Mouse (Mus musculus): ENCODE data around the gene Maml3. TPM values are rescaled to one million over a fixed set of nuclear protein-coding genes. Genes with fewer than 3 reads are reported as not detected.
A peak's percentile ranks its signal among the peaks of the same experiment; 100 is the strongest.

Maml3 gene
- total RNA-seq, 2 experiments from 2014 or later: 10.3 to 10.9 TPM

DNA sequence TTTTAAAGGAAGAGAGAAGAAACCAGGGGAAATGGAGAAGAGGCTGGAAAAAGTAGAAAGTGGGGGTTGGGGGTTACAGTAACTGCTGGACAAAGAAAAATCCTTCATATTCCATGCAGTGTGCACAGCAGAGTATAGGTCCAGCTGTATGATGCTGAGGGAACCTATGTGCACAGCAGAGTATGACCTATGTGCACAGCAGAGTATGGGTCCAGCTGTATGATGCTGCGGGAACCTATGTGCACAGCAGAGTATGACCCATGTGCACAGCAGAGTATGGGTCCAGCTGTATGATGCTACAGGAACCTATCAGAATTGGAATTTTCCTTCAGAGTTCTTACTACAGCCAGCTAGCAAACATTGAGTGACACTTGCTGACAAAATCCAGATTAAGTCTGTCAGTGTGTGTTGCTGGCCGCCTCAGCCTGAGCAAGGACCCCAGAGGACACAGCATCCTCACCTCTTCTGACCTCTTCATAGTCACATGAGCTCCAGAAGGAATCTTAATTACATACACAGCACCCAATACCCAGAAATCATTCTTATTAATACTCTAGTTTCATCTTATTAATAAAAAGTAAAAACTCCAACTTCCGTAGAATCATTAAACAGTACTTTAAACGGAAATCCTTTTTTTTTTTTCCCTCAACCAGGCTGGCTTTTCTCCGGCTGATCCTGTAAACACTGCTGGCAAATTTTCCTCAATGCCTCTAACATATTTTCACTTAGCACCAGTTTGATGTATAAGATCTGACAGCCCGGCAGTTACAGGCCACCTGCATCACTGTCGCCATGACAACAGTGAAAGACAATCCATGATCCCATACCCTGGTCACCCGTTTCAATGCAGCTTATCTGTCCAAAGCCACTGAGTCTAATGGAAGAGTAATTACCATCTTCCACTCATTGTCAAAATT is 43.1 kb downstream of the Maml3 start:
- no peak for TF ChIP-seq CTCF (IDR thresholded peaks at IDR 0.05)
- DNase-seq (ENCODE audit: extremely low spot score in 1 of 2, low spot score in 2 of 2): no peak
- no peak overlapping the region for H3K4me3 ChIP-seq
- intact Hi-C loops (cut with DNase I): no loop called here
- no peak overlapping the region for H3K27ac ChIP-seq

GRCm38 (mm10) chr3:52060886-52061285 is 44.0 kb downstream of the Maml3 start:
- no peak overlapping the region for H3K4me3 ChIP-seq
- H3K27ac ChIP-seq: no peak overlapping the region
- intact Hi-C loops (cut with DNase I): no loop called here
- TF ChIP-seq CTCF (IDR thresholded peaks at IDR 0.05): no peak
- DNase-seq (ENCODE audit: extremely low spot score in 1 of 2, low spot score in 2 of 2): no peak

- no peak for DNase-seq (ENCODE audit: extremely low spot score in 1 of 2, low spot score in 2 of 2)
- H3K4me3 ChIP-seq: no peak overlapping the region
- TF ChIP-seq CTCF (IDR thresholded peaks at IDR 0.05): no peak
- no peak overlapping the region for H3K27ac ChIP-seq
- intact Hi-C loops (cut with DNase I): no loop called here
Measured at GRCm38 (mm10) chr3:52051801-52052200, 53.1 kb downstream of the Maml3 start.

GRCm38 (mm10) chr3:52048082-52048481 is 56.8 kb downstream of the Maml3 start:
- intact Hi-C loops (cut with DNase I): no loop called here
- no peak for DNase-seq (ENCODE audit: extremely low spot score in 1 of 2, low spot score in 2 of 2)

DNA sequence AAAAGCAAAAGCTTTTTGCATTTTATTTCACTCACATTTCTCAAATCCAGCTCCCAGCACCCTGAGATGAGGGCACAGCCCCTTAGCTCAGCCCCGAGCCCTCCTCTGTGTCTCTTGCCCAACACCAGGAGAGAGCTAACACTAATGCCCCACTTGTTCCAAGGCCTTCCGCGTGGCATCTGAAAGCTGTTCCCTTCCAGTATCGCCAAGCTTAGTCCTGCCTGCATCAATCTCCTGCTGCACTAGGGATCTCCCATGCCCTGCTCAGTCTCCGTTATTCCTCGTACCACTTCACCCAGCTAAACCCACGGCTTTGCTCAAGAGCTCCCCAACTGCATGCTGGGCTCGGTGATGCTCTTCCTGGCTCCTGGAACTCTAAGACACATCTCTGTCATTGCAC is 57.3 kb downstream of the Maml3 start:
- intact Hi-C loops (cut with DNase I): loop anchor here (2.0 kb wide), 1 partner anchor 149 kb away; no protein-coding TSS in a partner anchor
- Histone ChIP-seq H3K4me3 (no peak overlapping the region), H3K27ac (peak overlapping the region; percentile 94)
- DNase-seq (ENCODE audit: extremely low spot score in 1 of 2, low spot score in 2 of 2): no peak
- no peak for TF ChIP-seq CTCF (IDR thresholded peaks at IDR 0.05)

More at GRCm38 (mm10) chr3:52048082-52048481, 56.8 kb downstream of the Maml3 start:
- H3K27ac ChIP-seq: peak overlapping the region; percentile 94
- no peak for TF ChIP-seq CTCF (IDR thresholded peaks at IDR 0.05)
- H3K4me3 ChIP-seq: no peak overlapping the region

GRCm38 (mm10) chr3:52046895-52047372 is 57.9 kb downstream of the Maml3 start:
- intact Hi-C loops (cut with DNase I): loop anchor here (1.0 to 2.0 kb wide), 3 partner anchors 17 to 150 kb away; no protein-coding TSS in a partner anchor
- Histone ChIP-seq H3K27ac (peak overlapping the region; percentile 94), H3K4me3 (peak overlapping the region; percentile 47)
- TF ChIP-seq CTCF (IDR thresholded peaks at IDR 0.05): no peak
- peak; percentile 87 for DNase-seq (ENCODE audit: extremely low spot score in 1 of 2, low spot score in 2 of 2)

DNA sequence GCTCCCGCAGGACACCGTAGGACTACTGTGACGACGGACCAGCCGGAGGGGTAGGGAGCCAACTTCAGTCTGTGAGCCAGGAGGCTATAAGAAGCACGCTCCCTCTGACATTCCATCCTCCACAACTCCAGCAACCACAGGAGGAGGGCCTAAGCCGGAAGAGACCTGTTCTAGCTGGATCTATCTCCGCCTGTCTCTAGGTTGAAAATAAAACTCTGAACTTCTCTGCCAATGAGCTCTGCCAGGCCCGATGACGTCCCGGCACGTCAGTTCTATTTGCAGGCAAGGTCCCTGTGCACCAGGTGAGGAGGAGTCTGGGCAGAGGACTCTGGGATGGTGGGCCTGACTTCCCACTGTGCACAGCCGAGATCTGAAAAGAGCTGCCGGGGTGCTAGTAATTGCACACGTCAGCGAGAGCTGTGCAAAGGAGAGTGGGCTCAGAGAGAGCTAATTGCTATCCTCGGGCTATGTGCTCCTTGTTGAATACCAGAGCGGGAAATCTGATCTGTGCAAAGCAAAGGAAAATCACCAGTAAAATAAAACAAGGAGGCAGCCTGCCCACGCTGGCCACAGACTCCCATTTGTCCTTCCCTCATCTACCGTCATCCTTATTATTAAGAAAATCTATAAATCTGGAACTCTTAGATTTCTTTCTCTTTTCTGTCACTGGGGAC is 58.7 kb downstream of the Maml3 start:
- H3K4me3 ChIP-seq: peak overlapping the region; percentile 47
- intact Hi-C loops (cut with DNase I): loop anchor here (1.0 to 2.0 kb wide), 3 partner anchors 16 to 151 kb away; no protein-coding TSS in a partner anchor
- no peak for TF ChIP-seq CTCF (IDR thresholded peaks at IDR 0.05)
- DNase-seq (ENCODE audit: extremely low spot score in 1 of 2, low spot score in 2 of 2): peak; percentile 80 to 83
- peak overlapping the region; percentile 94 for H3K27ac ChIP-seq

- intact Hi-C loops (cut with DNase I): no loop called here
- DNase-seq (ENCODE audit: extremely low spot score in 1 of 2, low spot score in 2 of 2): no peak
Measured at GRCm38 (mm10) chr3:52045221-52045641, 59.6 kb downstream of the Maml3 start.

GRCm38 (mm10) chr3:52044651-52045050 is 60.2 kb downstream of the Maml3 start:
- no peak for DNase-seq (ENCODE audit: extremely low spot score in 1 of 2, low spot score in 2 of 2)
- TF ChIP-seq CTCF (IDR thresholded peaks at IDR 0.05): no peak
- intact Hi-C loops (cut with DNase I): no loop called here
- no peak overlapping the region for H3K4me3 ChIP-seq
- H3K27ac ChIP-seq: no peak overlapping the region

More at GRCm38 (mm10) chr3:52045221-52045641, 59.6 kb downstream of the Maml3 start:
- H3K4me3 ChIP-seq: no peak overlapping the region
- H3K27ac ChIP-seq: peak overlapping the region; percentile 34
- TF ChIP-seq CTCF (IDR thresholded peaks at IDR 0.05): no peak

- TF ChIP-seq CTCF (IDR thresholded peaks at IDR 0.05): no peak
- Histone ChIP-seq H3K4me3 (no peak overlapping the region), H3K27ac (no peak overlapping the region)
- intact Hi-C loops (cut with DNase I): no loop called here
- DNase-seq (ENCODE audit: extremely low spot score in 1 of 2, low spot score in 2 of 2): no peak
Measured at GRCm38 (mm10) chr3:52043847-52044246, 61.0 kb downstream of the Maml3 start.

DNA sequence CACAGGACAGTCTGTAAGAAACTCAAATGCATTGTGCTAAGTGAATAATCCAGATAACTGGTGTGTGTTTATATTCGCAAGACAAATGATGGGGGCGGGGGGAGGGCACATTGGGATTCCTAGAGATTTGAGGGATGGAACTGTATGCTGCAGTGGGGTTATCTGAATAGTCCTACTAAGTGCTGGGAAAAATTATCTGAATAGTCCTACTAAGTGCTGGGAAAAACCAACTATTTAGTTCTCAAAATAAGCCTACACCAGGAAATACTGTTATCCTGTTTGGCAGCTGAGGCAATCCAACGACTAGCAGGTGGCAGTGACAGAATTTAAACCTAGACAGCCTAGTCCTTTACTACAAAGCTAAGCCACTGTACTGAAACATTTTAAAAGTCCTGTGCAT is 62.2 kb downstream of the Maml3 start:
- no peak for DNase-seq (ENCODE audit: extremely low spot score in 1 of 2, low spot score in 2 of 2)
- intact Hi-C loops (cut with DNase I): no loop called here
- H3K27ac ChIP-seq: no peak overlapping the region
- no peak for TF ChIP-seq CTCF (IDR thresholded peaks at IDR 0.05)
- no peak overlapping the region for H3K4me3 ChIP-seq

DNA sequence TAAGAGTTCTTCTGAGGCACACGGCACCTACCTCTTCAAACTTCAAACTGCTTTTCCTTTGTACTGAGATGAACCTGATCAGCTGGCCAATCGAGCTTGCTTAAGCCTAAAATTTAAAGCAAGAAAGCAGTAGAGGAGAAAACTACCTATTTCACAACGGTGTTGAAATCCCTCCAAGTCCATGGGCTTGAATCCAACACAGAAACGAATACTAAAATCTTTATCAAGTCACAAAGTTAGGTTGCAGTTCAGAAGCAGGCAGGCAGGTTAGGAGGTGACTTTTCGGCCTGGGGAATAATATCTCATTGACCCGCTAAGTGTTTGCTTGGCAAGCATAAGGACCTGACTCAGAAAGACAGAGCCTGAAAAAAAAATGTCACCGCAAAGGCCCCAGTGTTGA is 64.9 kb downstream of the Maml3 start:
- Histone ChIP-seq H3K27ac (no peak overlapping the region), H3K4me3 (no peak overlapping the region)
- no peak for TF ChIP-seq CTCF (IDR thresholded peaks at IDR 0.05)
- DNase-seq (ENCODE audit: extremely low spot score in 1 of 2, low spot score in 2 of 2): no peak
- intact Hi-C loops (cut with DNase I): no loop called here
